Mouse (Mus musculus): ENCODE measurements at regions not wholly inside any gene's neighbourhood (a gene's known extent, or its start where the extent isn't known, plus 50 kb on each side); places are given as distances from the start of the nearest gene placed in this dataset.

DNA sequence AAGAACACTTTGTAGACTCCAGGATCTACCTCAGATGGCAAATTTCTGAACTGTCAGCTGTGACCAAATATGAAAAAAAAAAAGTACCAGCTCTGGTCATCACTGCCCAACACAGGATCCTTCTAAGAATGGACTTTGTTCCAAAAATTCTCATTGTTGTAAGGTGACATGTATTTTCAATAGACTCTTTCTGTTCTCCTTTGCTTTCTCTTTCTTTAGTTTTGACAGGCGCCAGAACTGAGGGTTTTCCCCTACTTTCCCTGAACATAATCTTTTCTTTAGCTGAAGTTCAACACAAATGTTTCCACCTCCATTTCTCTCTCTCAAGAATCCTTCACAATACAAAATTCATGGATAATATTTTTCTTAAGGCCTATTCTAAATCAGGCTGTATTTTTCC, 579.1 kb upstream of the C030005K15Rik start:
- no peak for DNase-seq (ENCODE audit: low spot score)

DNA sequence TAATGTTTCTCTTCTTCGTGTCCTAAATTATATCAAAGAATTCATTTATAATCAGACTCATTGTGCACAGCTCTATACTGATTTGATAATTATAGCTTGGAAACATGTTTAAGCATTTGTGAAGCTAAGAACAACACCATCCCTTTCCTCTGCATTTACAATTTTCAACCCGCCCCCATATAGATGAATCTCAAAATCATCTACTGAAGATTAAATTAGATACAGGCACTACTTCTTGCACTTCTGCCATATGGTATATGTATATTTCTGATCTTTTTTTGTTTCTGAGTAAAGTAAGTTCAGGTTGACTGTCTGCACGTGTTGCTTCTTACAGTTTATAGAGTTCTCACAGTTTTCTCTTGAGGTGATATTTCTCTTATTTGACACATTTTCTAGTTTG, 583.1 kb upstream of the C030005K15Rik start:
- DNase-seq (ENCODE audit: low spot score) = no peak

DNA sequence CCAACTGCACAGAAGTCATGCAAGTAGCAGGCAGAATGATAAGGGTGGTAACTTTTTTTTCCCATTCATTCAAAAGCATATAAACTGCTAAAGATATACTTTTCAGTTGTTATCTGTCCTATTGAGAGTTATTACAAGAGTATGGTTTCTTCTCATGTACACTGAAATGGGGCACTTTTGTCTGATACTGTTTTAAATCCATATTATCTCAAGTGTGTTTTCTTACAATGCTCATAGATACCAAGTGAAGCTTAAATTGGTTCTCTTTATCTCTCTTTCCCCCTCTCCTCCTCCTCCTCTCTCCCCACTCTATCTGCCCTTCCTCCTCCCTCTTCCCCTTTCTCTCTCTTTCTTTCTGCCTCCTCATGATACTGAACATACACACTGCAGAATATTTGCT, 584.8 kb upstream of the C030005K15Rik start:
- DNase-seq (ENCODE audit: low spot score) = no peak

DNA sequence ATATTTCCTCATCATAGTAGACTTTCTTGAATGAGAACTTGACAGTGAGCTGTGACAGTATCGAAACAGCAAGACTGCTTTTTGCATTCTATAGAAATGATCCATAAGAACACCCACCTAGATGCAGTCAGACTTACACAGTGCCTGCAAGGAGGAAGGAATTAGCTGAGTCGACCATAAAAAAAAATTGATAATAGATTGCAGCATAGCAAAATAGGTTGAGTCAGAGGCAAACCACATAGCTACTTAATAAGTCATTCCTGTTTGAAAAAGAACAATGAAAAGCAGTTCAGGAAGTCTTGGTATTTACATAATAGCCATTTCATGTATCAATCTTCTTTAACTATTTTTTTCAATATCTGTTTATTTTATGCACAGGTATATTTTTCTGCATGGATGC, 591.9 kb upstream of the C030005K15Rik start:
- no peak for DNase-seq (ENCODE audit: low spot score)

DNA sequence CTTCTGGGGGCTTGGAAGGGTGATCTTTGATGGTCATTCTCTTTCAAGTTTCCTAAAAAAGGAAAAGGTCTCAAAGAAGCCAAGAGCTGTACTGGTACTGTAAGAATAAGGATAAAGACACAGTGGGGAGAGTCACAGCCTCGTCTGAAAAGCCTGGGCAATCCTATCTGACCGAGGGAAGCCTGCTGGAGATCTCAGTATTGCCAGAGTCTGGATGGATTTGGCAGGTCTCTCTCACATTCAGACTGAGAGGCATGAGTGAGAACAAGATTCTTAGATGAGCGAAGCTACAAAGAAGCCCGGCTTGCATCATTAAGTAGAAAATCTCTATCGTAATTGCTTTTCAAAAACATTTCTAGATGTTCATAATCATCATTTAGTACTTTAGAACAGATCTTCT, 590.4 kb upstream of the Atp2b1 start:
- no peak for DNase-seq (ENCODE audit: low spot score)

DNA sequence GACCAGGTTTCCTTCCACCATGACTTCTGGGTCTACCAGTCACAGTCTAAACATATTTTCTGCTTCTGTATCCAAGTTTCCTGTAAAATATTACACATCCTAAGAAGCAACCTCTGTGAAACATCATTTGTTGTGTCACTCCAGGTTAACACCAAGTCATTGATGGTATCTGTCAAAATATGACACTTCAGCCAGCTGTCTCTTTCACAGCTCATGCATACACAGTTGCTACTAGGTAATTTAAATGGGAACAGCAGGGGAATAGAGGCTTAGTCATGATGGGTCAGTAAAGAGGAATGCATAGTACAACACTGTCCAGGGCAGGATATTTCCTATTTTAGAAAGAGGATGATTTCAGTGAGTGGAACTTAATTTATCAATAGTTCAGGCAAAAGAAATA, 589.6 kb upstream of the Atp2b1 start:
- DNase-seq (ENCODE audit: low spot score) = no peak

DNA sequence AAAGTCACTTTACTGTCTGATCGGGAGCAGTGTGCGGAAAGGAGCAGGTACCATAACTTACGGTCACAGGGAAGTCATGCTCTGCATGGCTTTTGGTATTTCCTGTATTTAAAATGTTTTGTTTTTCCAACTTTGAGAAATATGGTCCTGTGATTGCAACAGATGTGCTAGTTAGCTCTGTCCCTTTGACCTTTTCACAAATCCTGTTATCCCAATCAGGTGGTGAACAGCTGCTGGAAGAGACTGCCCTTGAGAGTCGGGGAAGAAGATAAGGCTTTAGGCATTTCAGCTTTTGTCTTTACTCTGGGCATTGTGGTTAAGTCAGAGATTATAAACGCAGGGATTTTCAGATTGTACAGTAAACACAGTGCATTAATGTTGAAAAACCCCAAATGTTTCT, 588.5 kb upstream of the Atp2b1 start:
- no peak for DNase-seq (ENCODE audit: low spot score)

DNA sequence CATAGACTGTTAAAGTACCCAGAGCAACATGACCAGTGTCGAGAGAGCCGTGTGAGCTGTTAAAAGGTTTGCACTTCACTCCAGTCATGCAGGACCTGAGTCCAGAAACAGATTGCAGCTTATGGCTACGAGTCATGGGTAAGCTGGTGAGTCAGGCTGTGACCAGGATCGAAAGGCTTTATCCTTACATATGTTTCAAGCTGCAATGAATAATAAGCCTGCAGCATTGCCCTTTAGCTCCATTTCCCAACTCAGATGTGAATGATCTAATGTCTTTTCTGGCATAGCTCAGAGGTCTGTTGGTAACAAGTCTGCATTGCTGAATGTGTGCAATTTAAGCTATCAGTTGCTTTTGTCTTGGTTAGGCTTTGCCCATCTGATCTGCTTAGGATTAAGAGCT, 581.5 kb upstream of the Atp2b1 start:
- DNase-seq (ENCODE audit: low spot score) = no peak

DNA sequence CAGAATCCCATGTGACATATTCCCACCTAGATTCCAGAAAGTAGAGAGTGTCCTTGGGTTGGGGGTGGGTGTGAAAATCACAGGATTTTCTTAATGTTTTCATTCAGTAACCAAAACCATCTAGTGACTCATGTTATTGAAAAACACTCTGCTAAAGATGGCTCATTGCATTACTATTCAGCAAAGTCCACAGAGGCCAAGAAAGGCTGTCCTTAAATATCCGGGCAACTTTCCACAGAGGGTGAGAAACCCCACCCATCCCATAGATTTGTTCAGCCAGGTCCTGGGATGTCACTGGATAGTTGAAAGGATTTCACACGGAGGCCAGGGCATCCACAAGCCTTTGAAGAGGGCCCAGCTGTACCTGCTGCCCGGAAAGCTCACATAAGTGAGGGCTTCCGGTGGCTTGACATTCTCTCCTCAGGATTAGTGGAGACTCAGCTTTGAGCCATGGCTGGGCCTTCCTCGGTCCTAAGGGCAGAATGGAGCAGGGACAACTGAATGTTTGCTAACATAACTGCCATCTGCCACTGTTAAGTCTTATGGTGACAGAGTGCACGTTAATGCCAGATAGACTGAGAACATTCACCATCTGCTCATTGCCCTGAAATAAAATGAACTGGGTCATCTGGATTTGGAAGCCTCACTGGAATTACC, 580.7 kb upstream of the Atp2b1 start:
- no peak for DNase-seq (ENCODE audit: low spot score)

DNA sequence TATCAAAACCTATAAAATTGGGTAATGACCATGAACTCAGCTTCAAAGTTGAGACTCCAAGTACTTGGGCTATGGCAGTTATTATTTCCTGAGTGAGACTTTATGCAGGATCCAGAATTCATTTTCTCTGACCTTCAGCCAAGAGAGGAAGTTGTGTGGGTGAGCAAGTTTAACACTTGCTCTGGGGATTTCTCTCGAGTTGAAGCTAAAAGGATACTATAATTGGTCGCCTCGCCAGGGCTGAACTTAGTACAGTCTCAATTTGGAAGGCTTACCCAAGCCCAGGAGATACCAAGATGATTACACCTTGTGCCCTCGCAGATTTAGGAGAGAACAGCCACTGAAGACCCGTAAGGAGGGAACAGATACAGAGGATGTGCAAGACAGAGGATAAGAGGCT, 570.4 kb upstream of the Atp2b1 start:
- DNase-seq (ENCODE audit: low spot score) = no peak

DNA sequence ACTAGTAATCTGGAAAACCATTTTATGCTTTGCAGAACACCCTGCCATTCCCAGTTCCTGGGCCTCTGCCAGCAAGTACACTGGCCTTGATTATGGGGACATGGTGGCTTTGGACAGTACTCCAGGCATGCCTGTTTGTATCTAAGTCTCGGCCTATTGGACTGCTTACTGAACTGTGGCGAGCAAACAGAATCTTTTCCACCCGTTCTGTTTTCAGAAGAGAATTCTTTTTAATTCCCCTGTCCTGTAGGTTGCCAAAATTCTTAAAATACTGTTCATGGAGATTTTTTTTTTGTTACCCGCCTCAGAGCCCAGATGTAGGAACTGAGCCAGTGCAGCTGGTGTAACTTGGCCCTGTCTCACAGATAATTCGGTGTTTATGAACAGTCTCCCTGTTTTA, 564.7 kb upstream of the Atp2b1 start:
- no peak for DNase-seq (ENCODE audit: low spot score)

DNA sequence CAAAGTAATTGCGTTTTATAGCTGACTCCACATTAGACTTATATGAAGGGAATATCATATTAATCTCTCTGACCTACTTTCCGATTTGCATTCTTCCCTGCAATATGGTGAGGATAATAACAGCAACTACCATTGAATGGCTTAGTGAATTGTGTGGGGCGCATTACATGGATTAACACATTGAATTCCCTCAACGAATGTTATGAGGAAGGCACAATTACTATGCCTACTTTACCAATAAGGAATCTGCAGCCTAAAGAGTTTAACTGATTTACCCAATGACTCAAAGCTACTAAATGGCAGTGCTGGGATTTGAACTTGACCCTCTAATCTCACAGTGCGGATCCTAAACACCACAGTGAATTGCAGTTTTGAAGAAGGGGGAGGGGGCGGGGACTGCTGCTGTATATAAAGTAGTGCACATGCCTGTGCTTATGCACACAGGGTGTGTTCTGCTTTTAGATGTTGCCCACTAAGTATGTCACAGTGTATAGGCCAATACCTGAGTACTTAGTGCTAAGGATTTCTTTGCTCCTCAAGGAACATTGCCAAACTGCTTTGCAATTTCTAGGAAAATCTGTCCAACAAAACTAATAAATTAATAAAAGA, 563.8 kb upstream of the Atp2b1 start:
- DNase-seq (ENCODE audit: low spot score) = no peak

DNA sequence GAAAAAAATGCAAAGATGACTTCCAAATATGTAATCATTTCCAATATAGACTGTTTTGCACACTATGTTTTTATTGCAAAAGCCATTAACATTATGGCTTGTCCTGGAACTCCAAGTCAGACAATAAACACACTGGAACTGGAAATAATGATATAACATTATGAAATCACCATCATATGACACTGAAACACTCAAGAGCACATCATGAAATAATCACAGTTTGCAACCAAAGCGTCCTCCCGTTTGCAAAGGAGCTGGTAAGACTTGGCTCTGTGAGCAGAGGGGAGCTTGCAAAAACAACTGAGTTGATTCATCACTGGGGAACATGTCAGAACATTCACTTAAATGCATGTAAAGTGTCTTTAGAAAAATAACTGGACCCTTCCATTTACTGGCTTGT, 562.1 kb upstream of the Atp2b1 start:
- DNase-seq (ENCODE audit: low spot score) = no peak

DNA sequence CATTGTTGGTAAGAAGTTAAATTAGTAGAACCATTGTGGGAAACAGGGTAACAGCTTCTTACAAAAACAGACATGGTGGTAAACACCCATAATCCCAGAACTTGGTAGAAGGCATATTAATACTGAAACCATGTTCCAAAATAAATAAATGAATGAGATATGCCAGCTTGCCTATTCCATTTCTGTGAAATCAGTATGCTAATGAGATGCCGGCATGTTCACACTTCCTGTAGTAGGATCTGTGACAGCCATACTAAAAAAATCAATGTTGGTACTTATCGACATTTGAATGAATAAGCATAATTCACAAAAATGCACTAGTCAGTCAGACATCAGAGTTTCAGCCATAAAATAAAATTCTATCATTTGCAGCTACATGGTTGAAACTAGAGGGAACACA, 559.7 kb upstream of the Atp2b1 start:
- no peak for DNase-seq (ENCODE audit: low spot score)

DNA sequence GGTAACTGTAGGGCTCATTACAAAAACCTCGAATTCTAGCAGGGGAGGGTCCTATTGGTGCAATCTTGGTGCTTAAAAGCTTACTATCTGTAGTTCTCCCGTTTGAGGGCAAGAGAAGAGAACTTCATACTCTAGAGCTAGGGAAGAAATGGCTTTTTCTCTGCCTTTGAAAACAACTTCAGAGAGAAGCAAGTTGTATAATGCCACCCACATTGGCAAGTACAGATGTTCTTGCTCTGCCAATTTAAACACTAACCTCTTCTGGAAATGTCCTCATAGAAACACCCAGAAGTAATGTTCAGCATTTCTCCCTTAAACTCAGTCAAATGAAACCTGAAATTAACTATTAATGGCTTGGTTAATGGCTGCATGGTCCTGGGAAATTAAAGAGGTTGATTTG, 549.6 kb upstream of the Atp2b1 start:
- DNase-seq (ENCODE audit: low spot score) = no peak

DNA sequence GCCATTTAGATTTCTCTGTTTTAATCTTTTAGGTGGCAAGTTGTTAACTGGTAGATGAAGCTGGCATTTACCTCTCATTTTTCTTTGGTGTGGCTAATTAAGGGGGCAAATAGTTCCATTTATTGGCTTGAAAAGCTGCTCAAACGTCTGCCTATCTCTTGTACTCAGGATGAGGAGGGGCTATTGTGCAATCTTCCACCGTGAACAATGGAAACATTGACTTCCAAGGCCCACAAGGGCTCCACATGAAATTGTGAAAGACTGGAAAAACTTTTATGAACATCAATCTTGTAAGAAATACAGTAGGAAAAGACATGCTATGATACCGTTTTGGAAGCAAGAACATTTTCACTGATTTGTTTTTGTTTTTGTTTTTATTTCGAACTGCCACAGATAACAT, 541.6 kb upstream of the Atp2b1 start:
- DNase-seq (ENCODE audit: low spot score) = no peak

DNA sequence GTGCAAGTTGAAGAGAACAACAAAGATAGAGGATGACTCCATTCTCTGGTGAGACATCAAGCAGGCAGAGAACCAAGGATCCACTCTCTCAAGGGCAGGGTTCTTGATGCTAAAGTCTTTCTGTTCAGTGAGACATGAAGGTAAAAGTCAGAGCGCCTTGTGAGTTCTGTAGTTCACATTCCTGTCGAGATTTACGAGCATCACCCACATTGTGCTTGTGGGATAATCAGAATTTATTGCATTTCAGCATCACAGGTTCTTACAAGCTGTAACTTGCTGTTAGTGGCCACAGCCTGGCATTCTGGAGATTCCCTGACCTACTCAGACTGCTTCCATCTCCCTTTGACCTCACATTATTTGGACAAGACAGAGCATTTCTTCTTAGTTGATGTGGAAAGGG, 540.9 kb upstream of the Atp2b1 start:
- DNase-seq (ENCODE audit: low spot score) = no peak

DNA sequence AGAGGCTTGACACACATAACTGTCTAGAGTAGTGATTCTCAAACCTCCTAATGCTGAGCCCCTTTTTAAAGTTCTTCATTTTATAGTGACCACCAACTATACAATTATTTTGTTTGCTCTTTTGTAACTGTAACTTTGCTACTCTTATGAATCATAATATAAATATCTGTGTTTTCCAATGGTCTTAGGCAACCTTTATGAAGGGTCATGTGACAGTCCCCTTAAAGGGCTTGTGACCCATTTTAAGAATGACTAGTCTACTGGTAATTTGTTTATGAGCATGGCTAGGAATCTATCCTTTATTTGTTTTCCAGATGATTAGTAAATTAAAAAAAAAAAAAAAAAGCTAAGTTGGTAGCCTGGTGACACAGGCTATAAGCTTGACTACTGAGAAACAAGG, 539.5 kb upstream of the Atp2b1 start:
- DNase-seq (ENCODE audit: low spot score) = no peak

DNA sequence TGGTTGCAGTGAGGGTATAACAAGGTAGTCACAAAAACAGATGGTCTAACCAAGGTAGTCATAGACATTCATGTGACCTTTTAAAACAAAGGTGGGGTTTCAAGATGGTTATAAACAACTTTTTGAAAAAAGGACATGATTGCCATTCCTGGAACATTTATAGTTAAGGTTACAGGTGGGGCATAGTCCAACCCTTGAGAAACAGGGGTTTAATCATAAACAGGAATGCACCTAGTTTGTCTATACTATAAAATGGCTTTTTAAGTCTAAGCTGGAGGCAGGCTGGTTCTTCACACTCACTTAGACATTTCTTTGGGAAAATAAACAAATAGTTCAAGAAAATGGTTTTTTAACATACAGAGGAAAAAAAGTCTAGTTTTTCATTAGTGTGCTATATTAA, 525.7 kb upstream of the Atp2b1 start:
- DNase-seq (ENCODE audit: low spot score) = no peak

DNA sequence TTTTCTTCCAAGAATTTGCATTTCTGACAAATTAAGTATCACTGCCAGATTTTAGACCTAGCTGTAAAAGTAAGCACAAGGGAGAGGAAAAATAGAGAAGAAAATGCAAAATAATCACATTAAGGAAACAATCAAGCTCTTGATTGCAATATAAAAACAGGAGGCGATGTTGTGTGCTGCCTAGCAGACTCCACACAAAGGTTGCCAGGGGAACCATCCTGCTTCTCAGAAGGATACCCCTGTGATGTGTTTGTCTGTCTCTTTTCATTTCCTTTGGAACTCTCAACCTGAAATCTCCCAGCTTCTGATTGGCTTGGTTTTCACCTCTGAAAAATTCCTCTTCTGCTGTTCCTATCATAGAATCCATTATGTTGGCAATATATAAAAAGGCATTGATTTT, 514.3 kb upstream of the Atp2b1 start:
- DNase-seq (ENCODE audit: low spot score) = no peak

DNA sequence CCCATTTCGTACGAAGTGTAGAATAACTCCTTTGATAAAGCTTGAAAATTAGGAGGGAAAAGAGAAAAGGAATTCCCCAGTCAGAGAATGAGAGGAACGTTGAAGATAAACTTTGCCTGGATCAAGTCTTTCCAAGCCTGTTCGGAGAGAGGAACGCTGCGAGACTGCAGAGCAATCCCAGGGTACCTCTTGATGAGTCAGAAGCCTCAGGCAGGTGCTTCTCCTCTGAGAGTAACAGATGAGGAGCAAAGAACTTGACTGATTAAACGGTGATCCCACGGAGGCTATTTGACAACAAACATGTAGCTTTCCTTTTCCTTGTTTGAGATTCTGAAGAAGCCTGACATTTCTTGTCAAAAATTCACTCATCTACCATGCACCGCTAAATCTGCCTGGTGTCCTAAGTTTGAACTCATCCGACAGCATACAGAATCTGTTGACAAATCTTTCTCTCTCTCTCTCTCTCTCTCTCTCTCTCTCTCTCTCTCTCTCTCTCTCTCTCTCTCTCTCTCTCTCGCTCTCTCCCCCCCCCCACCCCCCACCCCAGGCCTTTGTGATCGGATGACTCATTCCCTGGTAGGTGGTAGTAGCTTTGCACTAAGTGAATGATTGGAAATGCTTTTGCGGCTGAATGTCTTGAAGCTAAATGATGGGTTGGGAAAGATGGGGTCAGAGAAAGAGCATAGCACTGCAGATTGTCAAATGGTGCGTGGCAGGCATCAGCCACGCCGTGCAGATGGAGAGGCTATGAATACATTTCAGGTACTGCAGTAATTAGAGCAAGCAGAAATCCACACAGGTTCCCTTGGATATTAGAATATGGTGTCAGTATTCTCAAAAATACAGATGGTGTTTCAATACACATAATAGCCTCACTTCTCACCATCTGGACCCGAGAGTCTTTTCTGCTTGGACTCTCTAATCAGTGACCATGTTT, 496.1 kb upstream of the Atp2b1 start:
- no peak for DNase-seq (ENCODE audit: low spot score)

DNA sequence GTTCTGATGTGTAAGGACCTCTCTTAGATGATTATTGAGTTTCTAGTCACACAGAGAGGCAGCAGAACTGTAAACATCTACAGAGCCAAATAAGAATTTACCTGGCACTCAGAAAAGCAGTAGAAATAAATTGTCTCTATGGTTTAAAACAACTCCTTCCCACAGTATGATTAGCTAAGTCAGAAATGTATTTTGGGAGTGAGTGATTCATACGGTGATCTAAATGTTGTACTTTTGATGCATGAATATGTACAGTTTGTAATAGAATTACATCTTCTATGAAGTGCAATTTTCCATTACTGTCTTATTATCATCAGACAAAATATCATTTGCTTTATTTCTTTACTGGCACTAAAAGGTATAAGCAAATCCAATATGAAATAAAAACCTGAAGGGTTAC, 489.8 kb upstream of the Atp2b1 start:
- DNase-seq (ENCODE audit: low spot score) = no peak

DNA sequence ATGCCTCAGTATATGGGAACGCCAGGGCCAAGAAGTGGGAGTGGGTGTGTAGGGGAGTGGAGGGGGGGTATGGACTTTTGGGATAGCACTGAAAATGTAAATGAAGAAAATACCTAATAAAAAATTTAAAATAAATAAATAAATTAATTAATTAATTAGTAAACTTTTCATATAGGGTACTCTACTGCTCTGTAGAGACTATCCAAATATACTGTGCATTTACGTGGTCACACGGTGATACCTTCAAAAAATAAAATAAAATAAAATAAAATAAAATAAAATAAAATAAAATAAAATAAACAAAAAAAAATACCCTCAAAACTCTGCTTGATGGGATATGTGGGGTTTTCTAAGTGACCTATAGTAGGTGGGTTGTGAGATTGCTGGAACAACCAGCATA, 479.2 kb upstream of the Atp2b1 start:
- DNase-seq (ENCODE audit: low spot score) = no peak

Data from T-cell, adult 2 months (primary cell).